In genomic region chr16:43882329-43882728, GRCm38 (mm10) we compare ENCODE assay signal across 31 mouse cellular contexts. TPM values are rescaled to one million over a fixed set of nuclear protein-coding genes. Genes with fewer than 3 reads are reported as not detected.
DNase-seq lines count a peak whose midpoint lies in the region; TF ChIP-seq lines count a peak whose summit lies in the region.
"Had no signal": no experiment of that assay in that cellular context is flagged by ENCODE, and none has a peak within 500 bp of the region (broad histone marks: within the 10 kb centered on the region; RNA-seq: fewer than 3 reads in every experiment).

No protein-coding gene starts in this region.

- H3K36me3 ChIP-seq in splenic B cell, adult 2 months (ENCODE audit: control insufficient read depth, insufficient read depth, low read length, poor library complexity, severe bottlenecking): no peaks in the 10 kb centered on the region

- intact Hi-C loops in left cerebral cortex, adult 2 months (cut with DNase I): loop anchor here (10.0 kb wide), 1 partner anchor 262 kb away; no protein-coding TSS in a partner anchor

- no peaks in the 10 kb centered on the region for H3K27me3 ChIP-seq in splenic B cell, adult 2 months (ENCODE audit: control insufficient read depth, insufficient read depth, low read length, poor library complexity, severe bottlenecking)
- H3K27me3 ChIP-seq: embryonic facial prominence, embryonic 15.5 days; forebrain, embryonic 12.5 days; heart, embryonic 12.5 days; hindbrain, embryonic 15.5 days; neural tube, embryonic 13.5 days; stomach, embryonic 15.5 days had no signal

- TF ChIP-seq CTCF in left cerebral cortex, adult 2 months (IDR thresholded peaks at IDR 0.05): no peak

- H3K4me3 ChIP-seq in left cerebral cortex, adult 2 months: no peak overlapping the region
- H3K4me3 ChIP-seq: embryonic facial prominence, embryonic 10.5 days; embryonic facial prominence, embryonic 15.5 days; forebrain, embryonic 12.5 days; heart, embryonic 12.5 days; hindbrain, embryonic 15.5 days; midbrain, embryonic 10.5 days; neural tube, embryonic 13.5 days; stomach, embryonic 15.5 days had no signal

- DNase-seq in 3T3-L1 (ENCODE audit: low read depth, low spot score) (peak; percentile 32), A20 (ENCODE audit: low read depth, low spot score) (peak; percentile 16)
- peak; percentile 9 for DNase-seq in induced T-regulatory cell, adult 2 months (ENCODE audit: low read depth)
- peak; percentile 6 for DNase-seq in splenic B cell, adult 2 months (ENCODE audit: low read depth, low spot score)
- no peak for DNase-seq in left cerebral cortex, adult 2 months (ENCODE audit: extremely low spot score in 1 of 2, low spot score in 2 of 2)
- no peak for DNase-seq in adrenal gland, adult 18-20 months (ENCODE audit: low spot score in 2 of 2)
- no peak for DNase-seq in urinary bladder, postnatal 14 days (ENCODE audit: low spot score)
- DNase-seq: adrenal gland, adult 2 months; adrenal gland, postnatal 36 days; cerebellum, adult 18-20 months; gastrocnemius, postnatal 14 days; heart, adult 18-20 months; heart, postnatal 4 days; layer of hippocampus, adult 9-11 months; liver; lung, adult 2 months; lung, postnatal 10 days; right cerebral cortex, postnatal 4 days; thymus, adult 18-20 months; thymus, postnatal 25 days had no signal

- no peak overlapping the region for H3K27ac ChIP-seq in left cerebral cortex, adult 2 months
- H3K27ac ChIP-seq: embryonic facial prominence, embryonic 10.5 days; embryonic facial prominence, embryonic 15.5 days; forebrain, embryonic 12.5 days; hindbrain, embryonic 15.5 days; kidney, postnatal 0 days; liver, embryonic 14.5 days; macrophage; midbrain, embryonic 10.5 days; neural tube, embryonic 13.5 days; stomach, embryonic 15.5 days had no signal

RNA-seq across cellular contexts. Expression of gene Ccdc191, which starts 7.3 kb away (rescaled TPM):
- total RNA-seq in left cerebral cortex, adult 2 months (2021): 1 to 10 TPM; 5.1 to 5.3 TPM
- 1 to 10 TPM; 5.3 to 5.5 TPM for total RNA-seq in adrenal gland, adult 18-20 months (2021)

RNA-seq across cellular contexts. Expression of gene Qtrt2, which starts 44.3 kb away (rescaled TPM):
- 10 to 100 TPM; 36.7 to 37.7 TPM for total RNA-seq in left cerebral cortex, adult 2 months (2021)
- 10 to 100 TPM; 34.7 to 35.0 TPM for total RNA-seq in adrenal gland, adult 18-20 months (2021)

Comparison
In these comparisons a context has a peak if more than half of its experiments do, and no peak if none do; other contexts are left out.
1. DNase-seq: peak in 3T3-L1 (single experiment), A20 (single experiment), induced T-regulatory cell, adult 2 months (single experiment) and splenic B cell, adult 2 months (single experiment); none in left cerebral cortex, adult 2 months (0 of 2), adrenal gland, adult 18-20 months (0 of 2) and urinary bladder, postnatal 14 days (single experiment).